Mouse (Mus musculus): Measurements from ENCODE around the gene Zfp513.

Zfp513 gene

GRCm38 (mm10) chr5:31162462-31162861 is 39.6 kb downstream of the Zfp513 start:
- no peak for DNase-seq

- DNase-seq: peak; percentile 89 to 90
These were observed 48.0 kb downstream of the Zfp513 start, which contains the start of gene Mpv17 for GRCm38 (mm10) chr5:31154152-31154553. Mpv17 (minus strand) TSS chr5:31154251.

GRCm38 (mm10) chr5:31153516-31154151 is 48.5 kb downstream of the Zfp513 start:
- peak; percentile 28 to 45 for DNase-seq

DNA sequence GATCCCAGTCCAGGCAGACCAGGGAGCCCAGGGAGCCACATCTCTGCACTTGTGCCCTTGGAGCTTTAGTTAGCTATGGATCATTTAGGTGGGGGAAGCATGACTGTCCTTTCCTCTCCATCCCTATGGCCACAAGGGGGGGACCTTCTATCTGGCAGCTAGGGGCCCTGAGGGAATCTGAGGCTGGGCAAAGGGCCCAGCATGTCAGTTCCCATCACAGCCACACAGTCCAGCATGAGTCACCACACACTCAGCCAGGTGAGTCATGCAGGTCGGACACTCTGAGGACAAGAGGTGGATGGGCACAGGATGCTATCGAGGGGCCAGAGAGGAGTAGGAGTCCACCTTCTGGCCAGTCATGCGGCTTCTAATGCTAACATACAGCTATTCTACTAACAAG is 50.4 kb downstream of the Zfp513 start:
- DNase-seq: peak; percentile 47 to 54

DNA sequence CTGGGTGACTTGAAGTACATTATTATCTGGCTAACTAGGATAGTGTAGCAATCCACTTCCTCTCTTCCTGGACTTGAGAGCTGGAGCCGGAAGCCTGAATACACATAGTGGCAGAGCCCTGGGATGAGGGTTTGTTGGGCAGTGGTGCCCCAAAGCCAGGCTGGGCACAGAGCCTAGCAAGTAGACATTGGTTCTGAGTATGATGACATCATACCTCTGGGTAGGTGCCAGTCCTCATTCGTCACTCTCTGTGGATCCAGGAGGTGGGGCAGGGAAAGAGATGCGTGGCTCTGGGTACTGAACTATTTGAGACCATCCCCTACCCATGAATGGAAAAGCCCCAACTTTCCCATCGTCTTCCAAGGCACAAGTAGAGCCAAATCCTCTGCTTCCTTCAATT is 52.3 kb downstream of the Zfp513 start:
- peak; percentile 32 to 38 for DNase-seq
